Mouse (Mus musculus) forebrain, embryonic 15.5 days (tissue): ENCODE measurements around the gene Ypel3. TPM values are rescaled to one million over a fixed set of nuclear protein-coding genes. Genes with fewer than 3 reads are reported as not detected.
A peak's percentile ranks its signal among the peaks of the same experiment; 100 is the strongest.

Experiments used
- ATAC-seq: fragments of 200-750 bp; cut with Nextera tagmentation; replicated peaks from 2 replicates; pipeline ENCODE4 v1.8.0; 2017; ENCODE audit warnings: mild to moderate bottlenecking, moderate TSS enrichment, moderate library complexity
- H3K27ac ChIP-seq: fragments of 300-500 bp; sonication (generic); replicated peaks from 2 replicates; pipeline ENCODE4 v1.5.1; 2015; ENCODE audit warnings: mild to moderate bottlenecking, inconsistent platforms
- H3K27me3 ChIP-seq: fragments of 300-500 bp; sonication (generic); 2 replicates; pipeline ENCODE4 v1.6.1; 2015; ENCODE audit warnings: inconsistent platforms
- H3K36me3 ChIP-seq: fragments of 300-500 bp; sonication (generic); 2 replicates; pipeline ENCODE4 v1.6.1; 2015; ENCODE audit warnings: mild to moderate bottlenecking, inconsistent platforms
- H3K4me1 ChIP-seq: fragments of 300-500 bp; sonication (generic); 2 replicates; pipeline ENCODE4 v1.6.1; 2015; ENCODE audit warnings: inconsistent platforms
- H3K4me2 ChIP-seq: fragments of 300-500 bp; sonication (generic); replicated peaks from 2 replicates; pipeline ENCODE4 v1.6.1; 2015; ENCODE audit warnings: mild to moderate bottlenecking, inconsistent platforms
- H3K4me3 ChIP-seq: fragments of 300-500 bp; sonication (generic); 2 replicates; pipeline ENCODE4 v1.5.1; 2015; ENCODE audit warnings: mild to moderate bottlenecking, inconsistent platforms
- H3K9ac ChIP-seq: fragments of 300-500 bp; sonication (generic); replicated peaks from 2 replicates; pipeline ENCODE4 v1.6.1; 2015; ENCODE audit warnings: mild to moderate bottlenecking, inconsistent platforms
- H3K9me3 ChIP-seq: fragments of 300-500 bp; sonication (generic); 2 replicates; pipeline ENCODE4 v1.6.1; 2016; ENCODE audit warnings: inconsistent platforms
- WGBS: fragments of 180-500 bp; shearing (Covaris S2); methylation state at CpG from one replicate; pipeline ENCODE4 v1.1.7; 2015; ENCODE audit warnings: mixed read lengths; 5-methylcytosine and 5-hydroxymethylcytosine counted together
- polyA plus RNA-seq: library from polyadenylated mRNA; unstranded; fragments of >200 nt; fragmentation: Nextera tagmentation; extraction: Ambion mirVana; gene quantifications from 2 replicates; pipeline ENCODE4 v1.2.1, GENCODE M21; 2015

Ypel3 gene
- polyA plus RNA-seq, 1 experiment from 2014 or later = 207 TPM

DNA sequence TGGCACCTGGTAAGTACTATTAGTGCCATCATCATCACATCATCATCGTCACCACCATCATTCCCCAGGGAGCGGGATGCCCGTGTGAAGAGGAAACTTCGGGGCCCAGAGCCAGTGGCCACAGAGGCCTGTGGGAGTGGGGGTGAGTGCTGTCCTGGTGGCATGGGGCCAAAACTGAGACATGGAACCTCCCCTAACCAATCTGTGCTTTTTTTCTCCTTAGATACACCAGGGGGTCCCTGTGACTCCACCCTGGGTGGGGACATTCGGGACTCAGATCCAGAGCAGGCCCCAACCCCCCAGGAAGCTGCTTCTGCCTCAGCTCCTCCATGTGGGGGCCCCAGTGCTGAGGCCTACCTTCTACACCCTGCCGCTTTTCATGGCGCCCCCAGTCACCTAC lies 7.7 kb downstream of the Ypel3 start:
- peaks cover 56% of the 10 kb centered on the region for H3K36me3 ChIP-seq
- H3K27me3 ChIP-seq = no peaks in the 10 kb centered on the region
- ATAC-seq = no peak
- H3K9me3 ChIP-seq = no peaks in the 10 kb centered on the region
- H3K9ac ChIP-seq = no peak overlapping the region
- 91% methylated on average over 7 of the region's 7 CpGs for WGBS
- H3K4me2 ChIP-seq = no peak overlapping the region
- no peak overlapping the region for H3K27ac ChIP-seq
- H3K4me3 ChIP-seq = no peak overlapping the region
- H3K4me1 ChIP-seq = peaks cover 22% of the 10 kb centered on the region

DNA sequence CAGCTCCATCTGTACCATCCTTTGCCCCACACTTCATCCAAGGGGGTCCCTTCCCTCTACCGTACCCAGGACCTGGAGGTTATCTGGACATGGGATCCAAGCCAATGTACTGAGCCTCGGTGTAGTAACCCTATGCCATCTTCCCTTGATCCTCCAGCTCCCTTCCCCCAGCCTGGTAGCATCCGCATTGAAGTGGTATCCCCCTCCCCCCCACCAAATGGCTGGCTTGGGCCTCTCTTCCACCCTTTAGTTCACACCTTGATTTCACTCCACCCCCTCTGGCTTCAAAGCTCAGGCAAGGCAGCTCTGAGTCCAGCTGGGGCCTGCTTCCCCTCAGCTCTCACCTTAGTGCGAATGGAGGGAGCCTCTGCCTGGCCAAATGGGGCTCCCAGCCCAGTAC lies 8.3 kb downstream of the Ypel3 start:
- Histone ChIP-seq H3K4me2 (no peak overlapping the region), H3K36me3 (peaks cover 58% of the 10 kb centered on the region), H3K9ac (no peak overlapping the region), H3K4me3 (no peak overlapping the region), H3K27me3 (no peaks in the 10 kb centered on the region), H3K27ac (no peak overlapping the region), H3K4me1 (peaks cover 16% of the 10 kb centered on the region), H3K9me3 (no peaks in the 10 kb centered on the region)
- ATAC-seq = no peak
- 83% methylated on average over 4 of the region's 4 CpGs for WGBS

DNA sequence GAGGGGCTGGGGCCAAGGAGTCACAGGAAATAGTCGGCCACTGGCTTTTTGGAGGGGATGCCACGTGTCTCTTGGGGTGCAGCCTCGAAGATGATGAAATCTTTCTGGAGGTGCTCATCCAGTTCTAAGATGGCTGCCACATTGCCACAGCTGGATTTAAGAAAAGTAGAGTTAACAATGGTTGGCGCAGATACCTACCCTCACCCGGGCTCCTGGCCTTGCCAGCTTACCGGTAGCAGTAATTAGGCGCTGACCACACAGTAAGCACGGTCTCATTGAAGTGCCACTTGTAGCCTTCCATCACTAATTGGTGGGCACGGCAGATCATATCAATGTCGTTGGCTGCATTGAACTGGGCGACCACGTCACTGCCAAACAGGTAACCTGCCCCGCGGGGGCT lies 9.4 kb downstream of the Ypel3 start:
- H3K27me3 ChIP-seq = no peaks in the 10 kb centered on the region
- no peaks in the 10 kb centered on the region for H3K9me3 ChIP-seq
- H3K9ac ChIP-seq = no peak overlapping the region
- peaks cover 58% of the 10 kb centered on the region for H3K36me3 ChIP-seq
- H3K27ac ChIP-seq = no peak overlapping the region
- H3K4me2 ChIP-seq = no peak overlapping the region
- WGBS = 91% methylated on average over 14 of the region's 14 CpGs
- ATAC-seq = no peak
- no peak overlapping the region for H3K4me3 ChIP-seq
- H3K4me1 ChIP-seq = peaks cover 14% of the 10 kb centered on the region

DNA sequence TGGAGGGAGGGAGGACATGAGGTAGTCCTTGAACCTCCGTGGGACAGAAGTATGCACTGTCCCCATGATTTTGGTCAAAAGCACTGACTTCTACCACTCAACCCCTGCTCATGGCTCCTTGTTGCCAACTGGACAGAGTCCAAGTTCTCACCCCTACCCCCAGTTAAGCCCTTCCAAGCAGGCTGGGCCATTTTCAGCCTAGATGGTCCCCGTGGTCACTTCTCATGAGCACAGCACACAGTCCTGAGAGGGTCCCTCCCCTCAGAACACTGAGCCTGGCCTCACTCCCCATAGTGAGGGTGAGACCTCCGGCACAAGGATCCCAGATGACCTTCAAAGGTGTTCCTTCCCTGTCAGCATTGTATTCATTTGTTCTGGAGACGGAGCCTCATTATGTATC lies 12.4 kb downstream of the Ypel3 start:
- Histone ChIP-seq H3K4me3 (no peak overlapping the region), H3K9me3 (no peaks in the 10 kb centered on the region), H3K4me1 (peaks cover 22% of the 10 kb centered on the region), H3K27ac (no peak overlapping the region), H3K4me2 (no peak overlapping the region), H3K9ac (no peak overlapping the region), H3K36me3 (peaks cover 54% of the 10 kb centered on the region), H3K27me3 (no peaks in the 10 kb centered on the region)
- no peak for ATAC-seq
- WGBS = 84% methylated on average over 4 of the region's 4 CpGs

DNA sequence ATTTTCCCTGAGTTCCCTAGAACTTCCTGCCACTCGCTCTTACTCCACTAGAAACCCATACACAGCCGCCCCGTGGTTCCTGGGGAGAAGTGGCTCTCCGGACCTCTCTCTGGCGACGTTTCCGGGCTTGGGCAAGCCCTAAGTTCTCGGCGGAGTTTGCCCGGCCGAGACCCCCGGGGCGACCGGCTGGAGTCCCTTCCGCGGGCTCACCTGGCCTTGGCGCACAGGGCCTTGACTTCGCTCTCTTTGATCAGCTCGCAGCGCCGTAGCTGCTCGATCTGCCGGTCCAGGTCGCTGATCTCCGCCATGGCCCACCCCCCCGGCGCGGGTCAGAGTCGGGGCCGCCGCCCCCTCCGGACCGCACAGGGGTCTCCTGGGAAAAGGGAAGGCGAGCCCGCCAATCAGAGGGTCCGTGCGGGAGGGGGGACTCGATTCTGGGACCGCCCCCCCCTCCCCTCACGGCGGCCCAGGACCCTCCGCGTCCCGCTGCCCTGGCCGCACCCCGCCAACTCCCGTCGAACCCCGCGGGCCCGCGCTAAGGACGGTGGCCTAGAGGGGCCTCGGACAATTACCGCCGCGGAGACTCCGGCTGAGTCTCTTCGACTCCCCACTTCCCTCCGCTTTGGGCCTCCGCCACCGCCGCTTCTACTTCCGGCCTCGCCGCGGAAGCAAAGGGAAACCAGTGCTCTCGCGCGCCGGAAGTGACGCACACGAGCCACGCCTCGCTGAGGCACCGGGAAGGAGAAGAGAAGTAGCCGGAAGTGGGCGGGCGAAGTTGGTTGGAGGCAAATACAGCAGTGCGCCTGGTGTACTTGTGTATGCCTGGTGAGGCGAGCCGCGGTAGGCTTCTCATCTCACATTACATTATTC lies 15.3 kb downstream of the Ypel3 start, which contains the start of gene Ppp4c:
Gene Ppp4c, minus strand, starts transcription at position 646 of the 870 bp plus-strand sequence.
- under 1% methylated on average over 79 of the region's 83 CpGs for WGBS
- H3K4me3 ChIP-seq = peak within 1 kb of the TSS; percentile 93
- peak; percentile 97 for ATAC-seq
- H3K9ac ChIP-seq = peak within 1 kb of the TSS; percentile 90
- peaks cover 34% of the 10 kb centered on the region for H3K4me1 ChIP-seq
- peak within 1 kb of the TSS; percentile 95 for H3K27ac ChIP-seq
- peaks cover 53% of the 10 kb centered on the region for H3K36me3 ChIP-seq
- no peaks in the 10 kb centered on the region for H3K9me3 ChIP-seq
- H3K4me2 ChIP-seq = peak within 1 kb of the TSS; percentile 93
- H3K27me3 ChIP-seq = no peaks in the 10 kb centered on the region

DNA sequence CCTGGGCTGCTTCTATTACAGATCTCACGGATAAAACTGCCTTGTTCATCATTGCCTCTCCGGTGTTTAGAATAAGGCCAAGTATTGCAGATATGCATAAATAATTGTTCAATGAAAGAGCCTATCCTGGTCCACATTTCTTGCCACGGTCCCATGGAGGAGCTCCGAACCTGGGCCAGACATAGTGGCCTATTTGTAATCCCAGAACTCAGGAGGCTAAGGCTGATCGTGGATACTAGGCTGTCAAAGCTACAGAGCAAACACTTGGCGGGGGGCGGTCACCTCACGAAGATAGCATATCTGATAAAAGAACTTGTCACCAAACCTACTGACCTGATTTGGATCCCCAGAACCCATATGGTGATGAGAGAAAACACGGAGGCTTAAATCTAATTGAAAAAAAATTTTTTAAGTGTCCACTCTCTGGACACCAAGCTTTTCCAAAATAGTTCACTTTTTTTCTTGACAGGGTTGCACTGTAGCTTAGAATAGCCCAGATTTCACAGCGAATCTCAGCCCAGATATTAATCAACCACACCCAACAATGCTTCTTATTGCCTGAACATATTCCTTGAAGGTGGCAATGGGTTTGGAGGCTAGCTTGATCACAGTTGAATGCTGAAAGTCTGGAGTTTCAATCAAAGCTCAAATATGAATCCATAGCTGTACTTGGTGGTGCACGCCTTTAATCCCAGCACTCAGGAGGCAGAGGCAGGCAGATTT lies 16.1 kb downstream of the Ypel3 start:
- Histone ChIP-seq H3K4me2 (peak overlapping the region; percentile 93), H3K9ac (peak overlapping the region; percentile 90), H3K4me1 (peaks cover 42% of the 10 kb centered on the region), H3K27me3 (no peaks in the 10 kb centered on the region), H3K36me3 (peaks cover 45% of the 10 kb centered on the region), H3K4me3 (peak overlapping the region; percentile 93), H3K9me3 (no peaks in the 10 kb centered on the region), H3K27ac (peak overlapping the region; percentile 95)
- ATAC-seq = peak; percentile 44
- WGBS = 31% methylated on average over 11 of the region's 11 CpGs

DNA sequence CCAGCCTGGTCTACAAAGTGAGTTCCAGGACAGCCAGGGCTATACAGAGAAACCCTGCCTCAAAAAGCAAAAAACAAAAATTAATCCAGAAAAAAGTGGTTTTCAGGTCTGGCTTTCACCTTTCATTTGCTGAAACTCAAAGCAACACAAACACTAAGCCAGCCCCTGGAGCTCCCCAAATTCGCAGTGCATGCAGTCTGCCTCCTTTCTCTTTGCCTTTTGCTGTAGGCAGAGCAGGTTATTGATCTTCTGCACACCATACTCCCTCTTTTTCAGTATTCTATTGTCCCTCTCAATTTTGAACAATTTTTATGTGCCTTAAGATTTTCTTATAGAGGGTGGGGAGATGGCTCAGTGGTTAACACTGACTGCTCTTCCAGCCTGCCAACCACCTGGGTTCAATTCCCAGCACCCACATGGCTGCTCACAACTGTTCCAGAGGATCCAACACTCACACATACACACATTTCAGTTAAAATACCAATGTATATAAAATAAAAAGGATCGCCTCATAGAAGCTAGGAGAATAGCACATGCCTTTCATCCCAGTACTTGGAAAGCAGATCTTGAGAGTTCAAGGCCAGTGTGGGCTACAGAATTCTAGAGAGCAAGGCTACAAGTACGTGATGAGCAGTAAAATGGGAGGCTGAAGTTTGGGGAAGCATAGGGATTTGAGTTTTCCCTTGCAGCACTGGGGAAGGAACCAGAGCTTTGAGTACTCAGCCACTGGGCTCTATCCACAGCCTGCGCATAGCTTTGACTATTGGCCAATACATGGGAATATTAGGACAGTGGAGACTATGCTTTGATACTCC lies 16.9 kb downstream of the Ypel3 start:
- ATAC-seq = no peak
- Histone ChIP-seq H3K4me3 (no peak overlapping the region), H3K9ac (no peak overlapping the region), H3K27me3 (no peaks in the 10 kb centered on the region), H3K4me2 (no peak overlapping the region; the same call in 1 of the 2 replicates), H3K9me3 (no peaks in the 10 kb centered on the region), H3K36me3 (peaks cover 38% of the 10 kb centered on the region), H3K4me1 (peaks cover 49% of the 10 kb centered on the region), H3K27ac (0 out of 2 replicates have a peak overlapping the region, but pooled peaks have one; percentile 95)
- 74% methylated on average over 4 of the region's 4 CpGs for WGBS

DNA sequence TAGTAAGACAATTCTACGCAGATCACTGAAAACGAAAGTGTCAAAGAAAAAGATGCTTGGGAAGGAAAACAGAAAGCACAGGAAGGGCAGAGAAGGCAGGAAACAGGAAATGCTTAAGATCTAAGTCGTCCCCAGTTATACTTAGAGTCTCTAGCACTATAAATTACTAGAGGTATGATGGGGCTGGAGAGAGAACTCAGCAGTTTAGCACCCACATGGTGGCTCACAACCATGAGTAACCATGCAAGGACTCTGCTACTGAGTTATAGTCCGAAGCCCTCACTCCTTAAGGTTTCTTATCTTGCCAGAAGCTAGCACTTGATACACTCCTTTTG lies 17.5 kb downstream of the Ypel3 start:
- Histone ChIP-seq H3K36me3 (peaks cover 32% of the 10 kb centered on the region), H3K4me2 (no peak overlapping the region), H3K9ac (no peak overlapping the region), H3K27me3 (no peaks in the 10 kb centered on the region), H3K4me3 (no peak overlapping the region), H3K27ac (no peak overlapping the region), H3K4me1 (peaks cover 49% of the 10 kb centered on the region), H3K9me3 (no peaks in the 10 kb centered on the region)
- WGBS = 81% methylated on average over 4 of the region's 4 CpGs
- no peak for ATAC-seq

DNA sequence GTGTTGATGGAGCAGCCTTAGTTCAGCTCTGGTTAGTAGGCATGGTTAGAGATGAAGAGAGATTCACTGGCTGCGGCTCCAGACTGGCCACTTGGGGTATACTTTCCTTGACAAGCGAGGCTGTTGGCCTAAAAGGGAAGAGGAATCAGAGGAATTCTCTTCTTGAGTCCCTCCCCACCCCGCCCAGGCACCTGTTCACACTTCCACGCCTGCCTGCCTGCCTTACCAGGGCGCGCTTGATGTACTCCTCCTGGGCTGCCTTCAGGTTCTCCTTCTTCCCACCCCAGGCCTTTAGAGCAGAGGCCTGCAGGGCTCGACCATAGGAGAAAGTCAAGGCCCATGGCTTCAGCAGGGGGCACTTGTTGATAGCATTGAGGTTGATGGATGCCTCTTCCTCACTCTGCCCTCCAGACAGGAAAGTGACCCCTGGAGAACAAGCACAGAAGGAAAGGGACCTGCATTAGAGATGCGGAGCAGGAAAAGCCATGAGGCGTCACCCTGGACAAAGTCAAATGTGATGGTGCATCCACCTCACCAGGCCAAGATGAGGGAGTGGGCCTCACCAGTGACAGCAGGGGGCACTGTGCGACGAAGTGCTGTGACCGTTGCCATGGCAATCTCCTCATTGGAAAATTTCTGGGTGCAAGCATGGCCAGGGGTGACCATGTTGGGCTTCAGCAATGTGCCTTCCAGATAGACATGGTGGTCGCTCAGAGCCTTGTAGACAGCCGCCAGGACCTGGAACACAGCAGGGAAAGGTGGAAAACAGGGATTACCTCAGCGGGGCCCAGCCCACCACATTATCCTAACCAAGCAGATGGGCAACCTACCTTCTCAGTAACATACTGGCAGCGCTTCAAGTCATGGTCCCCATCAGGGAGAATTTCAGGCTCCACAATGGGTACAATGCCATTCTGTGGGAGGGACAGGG lies 18.9 kb downstream of the Ypel3 start:
- Histone ChIP-seq H3K4me2 (no peak overlapping the region), H3K27me3 (no peaks in the 10 kb centered on the region), H3K9me3 (no peaks in the 10 kb centered on the region), H3K36me3 (peaks cover 28% of the 10 kb centered on the region), H3K9ac (no peak overlapping the region), H3K27ac (no peak overlapping the region), H3K4me3 (no peak overlapping the region), H3K4me1 (peaks cover 55% of the 10 kb centered on the region)
- 76% methylated on average over 16 of the region's 16 CpGs for WGBS
- ATAC-seq = no peak

DNA sequence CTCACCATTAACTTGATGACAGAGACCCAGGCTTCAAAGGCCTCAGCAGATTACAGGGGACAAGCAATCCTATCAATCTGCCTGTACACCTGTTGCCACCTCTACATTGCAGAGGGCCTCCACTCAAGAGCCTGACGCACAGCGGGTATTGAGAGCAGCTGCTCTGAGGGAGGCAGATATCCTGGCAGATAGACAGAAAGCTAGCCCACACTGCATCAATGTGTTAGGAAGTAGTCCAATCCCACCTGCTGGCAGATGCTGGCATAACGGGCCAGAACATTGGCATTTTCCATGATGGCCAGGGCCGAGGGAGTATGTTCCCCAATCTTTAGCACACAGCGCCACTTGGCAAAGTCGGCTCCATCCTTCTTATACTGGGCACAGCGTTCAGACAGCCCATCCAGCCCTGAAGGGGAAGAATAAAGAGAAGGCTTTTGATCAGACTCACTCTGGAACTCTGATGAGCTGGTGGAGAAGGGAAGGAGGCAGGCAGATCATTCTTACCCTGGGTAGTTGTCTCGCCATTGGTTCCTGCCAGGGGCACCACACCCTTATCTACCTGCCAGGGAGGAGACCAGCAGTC lies 19.7 kb downstream of the Ypel3 start:
- Histone ChIP-seq H3K9ac (0 out of 2 replicates have a peak overlapping the region, but pooled peaks have one; percentile 66), H3K4me1 (peaks cover 48% of the 10 kb centered on the region), H3K9me3 (no peaks in the 10 kb centered on the region), H3K27me3 (no peaks in the 10 kb centered on the region), H3K4me2 (no peak overlapping the region), H3K36me3 (peaks cover 28% of the 10 kb centered on the region), H3K4me3 (0 out of 2 replicates have a peak overlapping the region, but pooled peaks have one; percentile 58), H3K27ac (no peak overlapping the region)
- ATAC-seq = no peak
- WGBS = 67% methylated on average over 8 of the region's 8 CpGs
